Comparison of ENCODE assay signal across 19 mouse cellular contexts in the genomic region with DNA sequence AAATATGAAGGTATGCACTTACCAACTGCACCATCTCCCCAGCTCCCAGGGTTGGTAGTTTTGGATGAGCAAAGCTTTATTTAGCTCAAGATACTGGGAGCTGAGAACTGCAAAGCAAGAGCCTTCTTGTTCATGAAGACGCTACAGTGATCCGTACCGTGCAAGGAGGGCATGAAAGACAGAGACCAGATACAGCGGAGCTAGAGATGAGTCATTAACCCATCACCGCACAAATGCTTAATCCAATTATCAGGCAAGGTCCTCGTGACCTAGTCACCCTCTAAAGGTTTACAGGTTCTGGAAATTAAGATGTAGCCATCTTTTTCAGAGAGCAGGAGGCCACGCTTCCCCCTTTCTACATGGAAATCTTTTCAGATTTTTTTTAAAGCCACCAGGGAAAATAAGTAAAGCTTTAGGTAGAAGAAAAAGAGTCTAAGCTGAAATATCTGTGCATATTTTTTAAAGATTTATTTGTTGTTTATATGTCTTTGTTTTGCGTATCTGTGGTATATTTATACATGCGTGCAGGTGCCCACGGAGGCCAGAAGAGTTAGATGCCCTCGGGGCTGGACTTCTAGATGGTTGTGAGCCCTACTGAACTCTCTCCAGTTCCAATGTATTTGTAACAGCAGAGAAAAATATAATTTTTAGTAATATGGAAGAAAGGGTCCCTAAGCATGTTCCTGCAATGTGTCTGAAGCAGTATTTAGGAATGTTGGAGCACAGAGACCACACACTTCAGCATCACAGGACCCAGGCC.
DNase-seq lines count a peak whose midpoint lies in the region; TF ChIP-seq lines count a peak whose summit lies in the region.
"Had no signal": no experiment of that assay in that cellular context is flagged by ENCODE, and none has a peak within 500 bp of the region (broad histone marks: within the 10 kb centered on the region; RNA-seq: fewer than 3 reads in every experiment).

No protein-coding gene starts in this region.

- no peak for TF ChIP-seq EP300 in MEL (IDR thresholded peaks at IDR 0.05; ENCODE audit: low read depth in 1 of 2, low read length in 2 of 2)

- TF ChIP-seq CTCF in MEL (IDR thresholded peaks at IDR 0.05 in 2 of 3, conservative IDR thresholded peaks at IDR 0.05 in 1 of 3; ENCODE audit: control insufficient read depth in 1 of 3, insufficient read depth in 1 of 3, low read depth in 2 of 3, low read length in 3 of 3, poor library complexity in 1 of 3, severe bottlenecking in 1 of 3) = no peak

- peaks cover 0 to 27% of the 10 kb centered on the region in 2 experiments; a peak in 2 of 4 replicates for H3K36me3 ChIP-seq in MEL (ENCODE audit: control insufficient read depth in 1 of 2, insufficient read depth in 2 of 2, low read length in 2 of 2)
- H3K36me3 ChIP-seq: embryonic facial prominence, embryonic 15.5 days; limb, embryonic 13.5 days; midbrain, embryonic 15.5 days; neural tube, embryonic 15.5 days; stomach, embryonic 15.5 days had no signal

- H3K4me3 ChIP-seq in MEL (ENCODE audit: control insufficient read depth in 1 of 2, insufficient read depth in 1 of 2, low read depth in 2 of 2, low read length in 2 of 2) = no peak overlapping the region
- H3K4me3 ChIP-seq: embryonic facial prominence, embryonic 15.5 days; limb, embryonic 13.5 days; midbrain, embryonic 15.5 days; neural tube, embryonic 15.5 days; stomach, embryonic 15.5 days had no signal

- no peaks in the 10 kb centered on the region for H3K27me3 ChIP-seq in MEL (ENCODE audit: control insufficient read depth in 1 of 2, insufficient read depth in 2 of 2, low read length in 2 of 2)
- H3K27me3 ChIP-seq: embryonic facial prominence, embryonic 15.5 days; limb, embryonic 13.5 days; midbrain, embryonic 15.5 days; neural tube, embryonic 15.5 days; stomach, embryonic 15.5 days had no signal

- 0 out of 2 replicates have a peak overlapping the region, but pooled peaks have one; percentile 84 for H3K27ac ChIP-seq in MEL (ENCODE audit: control insufficient read depth, low read depth, low read length)
- H3K27ac ChIP-seq: embryonic facial prominence, embryonic 15.5 days; limb, embryonic 13.5 days; midbrain, embryonic 15.5 days; neural tube, embryonic 15.5 days; stomach, embryonic 15.5 days had no signal

- H3K4me1 ChIP-seq in MEL (ENCODE audit: control insufficient read depth in 1 of 2, insufficient read depth in 2 of 2, low read length in 2 of 2) = peaks cover 12 to 20% of the 10 kb centered on the region in 2 experiments

- H3K9ac ChIP-seq in MEL (ENCODE audit: control insufficient read depth, low read depth, low read length, poor library complexity, severe bottlenecking) = no peak overlapping the region
- H3K9ac ChIP-seq: embryonic facial prominence, embryonic 15.5 days; limb, embryonic 13.5 days; midbrain, embryonic 15.5 days; neural tube, embryonic 15.5 days; stomach, embryonic 15.5 days had no signal

- TF ChIP-seq RAD21 in MEL (IDR thresholded peaks at IDR 0.05; ENCODE audit: low read depth, low read length) = no peak

- peak; percentile 39 for DNase-seq in kidney, adult 18-20 months
- DNase-seq in kidney, postnatal 4 days = no peak
- DNase-seq in MEL (ENCODE audit: low read depth, low spot score) = no peak
- DNase-seq in brain, adult 2 months (ENCODE audit: low read depth, low spot score) = peak; percentile 16
- peak; percentile 45 for DNase-seq in kidney, postnatal 14 days
- no peak for DNase-seq in urinary bladder, postnatal 4 days (ENCODE audit: low spot score in 2 of 2)
- no peak for DNase-seq in c-Kit-positive CD71-positive TER-119-positive erythroid progenitor cells, embryonic 14.5 days (ENCODE audit: low spot score)
- DNase-seq: adrenal gland, adult 8-10 months; cerebellum, adult 11-12 months; cerebellum, postnatal 14 days; embryo, embryonic 11 days; gastrocnemius, postnatal 10 days; lung, postnatal 10 days; thymus, adult 2 months had no signal

- no peaks in the 10 kb centered on the region; the same call in 1 of the 2 replicates for H3K79me2 ChIP-seq in MEL (ENCODE audit: control insufficient read depth, insufficient read depth, low read length, poor library complexity)

- no peak for TF ChIP-seq POLR2A in MEL (IDR thresholded peaks at IDR 0.05; ENCODE audit: control insufficient read depth in 1 of 2, insufficient read depth in 1 of 2, low read depth in 1 of 2, low read length in 2 of 2, poor library complexity in 1 of 2)

- H3K9me3 ChIP-seq in MEL (replicated peaks; ENCODE audit: insufficient read depth, low read length) = no peaks in the 10 kb centered on the region
- H3K9me3 ChIP-seq: embryonic facial prominence, embryonic 15.5 days; limb, embryonic 13.5 days; midbrain, embryonic 15.5 days; neural tube, embryonic 15.5 days; stomach, embryonic 15.5 days had no signal

TF ChIP-seq in MEL, 35 proteins besides CTCF, POLR2A, EP300 and RAD21:
- TF ChIP-seq ZMIZ1 (IDR thresholded peaks at IDR 0.05; ENCODE audit: low read depth, low read length) (no peak), NELFE (IDR thresholded peaks at IDR 0.05; ENCODE audit: low read depth, low read length) (no peak), HCFC1 (IDR thresholded peaks at IDR 0.05; ENCODE audit: low read depth, low read length) (no peak), BHLHE40 (IDR thresholded peaks at IDR 0.05; ENCODE audit: borderline replicate concordance, low read depth, low read length) (no peak), MXI1 (IDR thresholded peaks at IDR 0.05; ENCODE audit: low read depth, low read length) (no peak), MEF2A (IDR thresholded peaks at IDR 0.05; ENCODE audit: extremely low read depth, insufficient replicate concordance, low read depth, low read length, poor library complexity, severe bottlenecking) (no peak), CHD2 (IDR thresholded peaks at IDR 0.05; ENCODE audit: low read length) (no peak), E2F4 (IDR thresholded peaks at IDR 0.05; ENCODE audit: borderline replicate concordance, low read depth, low read length) (no peak), MYB (IDR thresholded peaks at IDR 0.05; ENCODE audit: low read depth, low read length) (no peak), NRF1 (IDR thresholded peaks at IDR 0.05; ENCODE audit: insufficient read depth, low read depth, low read length, poor library complexity, severe bottlenecking) (no peak), MAX (IDR thresholded peaks at IDR 0.05; ENCODE audit: low read length) (no peak), ZC3H11A (IDR thresholded peaks at IDR 0.05; ENCODE audit: low read depth, low read length) (no peak), ELF1 (IDR thresholded peaks at IDR 0.05; ENCODE audit: low read depth, low read length) (no peak)

Comparison
In these comparisons a context has a peak if more than half of its experiments do, and no peak if none do; other contexts are left out.
1. DNase-seq: peak in kidney, adult 18-20 months (single experiment), brain, adult 2 months (single experiment) and kidney, postnatal 14 days (single experiment); none in kidney, postnatal 4 days (0 of 2), MEL (single experiment), urinary bladder, postnatal 4 days (0 of 2) and c-Kit-positive CD71-positive TER-119-positive erythroid progenitor cells, embryonic 14.5 days (single experiment).